Mouse (Mus musculus) neutrophil, adult 5-6 weeks (primary cell): ENCODE data around the gene Gm20219. TPM values are rescaled to one million over a fixed set of nuclear protein-coding genes. Genes with fewer than 3 reads are reported as not detected.
"Not testable (repeated sequence)": the region's sequence is repeated elsewhere in the genome, so short reads cannot be mapped to it uniquely, and the experiment has no call there.

Experiments used
- ATAC-seq: fragments of 151-379, 151-347 bp; 2 replicates; pipeline ENCODE4 v1.8.0; 2017; ENCODE audit warnings: mild to moderate bottlenecking, moderate TSS enrichment; ENCODE audit not compliant: insufficient number of reproducible peaks, poor library complexity, low FRiP score, severe bottlenecking; ENCODE audit errors: extremely low read depth
- total RNA-seq: library from RNA; stranded (forward); fragments of 200-1000 nt; gene quantifications from 2 replicates; pipeline ENCODE4 v1.2.3, GENCODE M21; 2017

The Gm20219 gene
- total RNA-seq, 1 experiment from 2014 or later: 3.3 TPM

- ATAC-seq: no peak
These were observed 29.2 kb downstream of the Gm20219 start for GRCm38 (mm10) chr17:56524943-56525342.

- ATAC-seq: no peak
These were observed 31.4 kb downstream of the Gm20219 start for GRCm38 (mm10) chr17:56522744-56523143.

- ATAC-seq: no peak
These were observed 38.3 kb downstream of the Gm20219 start for GRCm38 (mm10) chr17:56515690-56516410.

GRCm38 (mm10) chr17:56514916-56515315 lies 39.3 kb downstream of the Gm20219 start:
- no peak for ATAC-seq

GRCm38 (mm10) chr17:56514330-56514729 lies 39.9 kb downstream of the Gm20219 start:
- no peak for ATAC-seq

GRCm38 (mm10) chr17:56512310-56512709 lies 41.9 kb downstream of the Gm20219 start, which contains the start of gene Znrf4:
Gene Znrf4 (minus strand): TSS chr17:56512431.
- ATAC-seq: no peak

- no peak for ATAC-seq
These were observed 42.5 kb downstream of the Gm20219 start for GRCm38 (mm10) chr17:56511707-56512090.

GRCm38 (mm10) chr17:56510970-56511706 lies 43.0 kb downstream of the Gm20219 start:
- ATAC-seq: no peak

GRCm38 (mm10) chr17:56510473-56510969 lies 43.7 kb downstream of the Gm20219 start:
- ATAC-seq: no peak

GRCm38 (mm10) chr17:56509707-56510472 lies 44.3 kb downstream of the Gm20219 start:
- no peak for ATAC-seq

- ATAC-seq: no peak
These were observed 45.1 kb downstream of the Gm20219 start for GRCm38 (mm10) chr17:56509021-56509640.

GRCm38 (mm10) chr17:56507161-56508068 lies 46.8 kb downstream of the Gm20219 start:
- ATAC-seq: peak; percentile 87

GRCm38 (mm10) chr17:56506417-56507065 lies 47.6 kb downstream of the Gm20219 start:
- ATAC-seq: no peak

- ATAC-seq: no peak
These were observed 48.8 kb downstream of the Gm20219 start for GRCm38 (mm10) chr17:56505401-56505800.

- no peak for ATAC-seq
These were observed 51.7 kb downstream of the Gm20219 start for GRCm38 (mm10) chr17:56502526-56502925.

- not testable (repeated sequence) for ATAC-seq
These were observed 52.4 kb downstream of the Gm20219 start for GRCm38 (mm10) chr17:56501635-56502400.
